Mouse (Mus musculus) lung, postnatal 36 days (tissue): ENCODE measurements around the gene Acot7.

ENCODE experiments used
- DNase-seq: peaks from one replicate; pipeline ENCODE4 v3.0.0; 2022; ENCODE audit warnings: mixed read lengths

Acot7 gene

DNA sequence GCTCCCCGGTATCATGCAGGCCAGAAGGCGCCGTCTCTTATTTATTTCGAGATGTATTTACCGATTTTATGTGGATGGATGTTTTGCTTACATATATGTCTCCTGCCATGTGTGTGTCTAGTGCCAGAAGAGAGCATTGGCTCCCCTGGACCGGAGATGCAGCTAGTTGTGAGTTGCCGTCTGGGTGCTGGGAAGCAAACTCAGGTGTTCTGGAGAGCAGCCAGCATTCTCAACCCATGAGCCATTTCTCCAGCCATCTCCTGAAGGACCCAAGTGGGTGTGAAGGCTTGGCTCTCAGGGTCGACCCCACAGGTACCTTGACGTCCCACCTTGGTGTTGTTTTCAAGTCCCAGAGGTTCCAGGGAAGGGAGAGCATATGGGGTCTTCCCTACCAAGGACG, 4.3 kb downstream of the Acot7 start:
- DNase-seq: no peak

DNA sequence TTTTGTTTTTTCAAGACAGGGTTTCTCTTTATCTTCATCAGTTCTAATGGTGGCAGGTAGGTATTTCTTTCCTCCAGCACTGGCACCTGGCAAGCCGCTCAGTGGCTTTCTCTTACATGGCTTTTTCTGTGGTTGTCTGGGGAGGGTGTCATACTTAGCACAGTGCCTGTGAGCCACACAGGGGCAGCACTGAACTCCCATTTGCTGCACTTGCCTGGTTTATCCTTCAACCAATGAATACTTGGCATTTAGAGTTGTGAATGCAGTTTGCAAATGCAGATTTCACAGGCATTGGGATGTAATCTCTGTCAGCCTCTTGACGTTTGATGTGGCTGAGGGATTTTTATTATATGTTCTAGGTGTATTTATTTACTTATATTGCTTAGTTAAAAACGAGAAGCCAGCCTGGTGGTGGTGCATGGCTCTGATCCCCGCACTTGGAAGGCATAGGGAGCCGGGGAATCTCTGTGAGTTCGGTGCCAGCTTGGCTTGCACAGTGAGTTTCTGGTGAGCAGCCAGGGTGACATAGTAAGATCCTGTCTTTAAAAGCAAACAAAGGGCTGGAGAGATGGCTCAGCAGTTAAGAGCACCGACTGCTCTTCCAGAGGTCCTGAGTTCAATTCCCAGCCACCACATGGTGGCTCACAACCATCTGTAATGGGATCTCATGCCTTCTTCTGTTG, 6.6 kb downstream of the Acot7 start:
- no peak for DNase-seq

DNA sequence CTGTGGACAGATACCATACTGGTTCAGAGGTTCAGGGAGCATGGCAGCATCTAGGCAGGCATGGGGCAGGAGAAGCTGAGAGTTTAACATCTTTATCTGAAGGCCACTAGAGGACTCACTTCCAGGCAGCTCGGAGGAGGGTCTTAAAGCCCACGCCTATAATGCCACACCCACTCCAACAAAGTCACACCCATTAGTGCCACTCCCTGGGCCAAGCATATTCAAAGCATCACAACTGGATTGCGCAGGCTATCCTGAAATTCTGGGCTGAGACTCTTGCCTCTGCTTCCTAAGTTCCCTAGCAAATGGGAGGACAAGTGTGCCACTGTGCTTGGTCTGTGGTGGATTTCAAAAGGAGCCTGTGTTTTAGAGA, 7.2 kb downstream of the Acot7 start:
- DNase-seq: peak; percentile 61

DNA sequence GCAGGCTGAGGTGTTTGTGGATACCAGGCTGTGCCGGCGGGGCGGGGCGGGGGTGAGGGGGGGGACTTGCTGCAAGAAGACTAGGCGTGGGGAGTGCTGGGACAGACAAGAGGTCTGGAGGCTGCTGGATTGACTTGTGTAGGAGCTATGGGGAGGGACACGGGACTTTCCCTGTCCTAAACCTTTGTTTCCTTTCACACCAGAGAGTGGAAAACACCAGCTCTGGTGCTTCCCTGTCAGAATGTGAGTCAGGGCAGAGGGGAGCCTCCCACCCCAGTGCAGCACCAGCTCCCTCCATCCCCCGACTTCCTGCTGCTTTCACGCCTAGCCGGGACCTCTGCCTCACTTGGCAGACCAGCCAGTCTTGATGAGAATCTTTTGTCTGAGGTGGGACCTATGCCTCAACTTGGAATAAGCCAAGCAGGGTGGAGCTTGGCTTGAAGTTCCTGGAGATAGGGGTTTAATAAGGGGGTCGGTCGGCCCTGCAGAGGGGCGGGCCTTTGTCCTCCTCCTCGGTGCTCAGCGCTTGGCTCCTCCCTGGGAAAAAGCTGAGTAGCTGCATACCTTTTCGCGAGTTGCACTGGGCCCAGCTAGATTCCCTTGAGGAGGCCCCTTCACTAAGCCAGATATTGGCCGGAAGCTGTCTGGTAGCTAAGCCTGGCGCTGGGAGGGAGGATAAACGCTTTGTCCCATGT, 7.7 kb downstream of the Acot7 start:
- no peak for DNase-seq

DNA sequence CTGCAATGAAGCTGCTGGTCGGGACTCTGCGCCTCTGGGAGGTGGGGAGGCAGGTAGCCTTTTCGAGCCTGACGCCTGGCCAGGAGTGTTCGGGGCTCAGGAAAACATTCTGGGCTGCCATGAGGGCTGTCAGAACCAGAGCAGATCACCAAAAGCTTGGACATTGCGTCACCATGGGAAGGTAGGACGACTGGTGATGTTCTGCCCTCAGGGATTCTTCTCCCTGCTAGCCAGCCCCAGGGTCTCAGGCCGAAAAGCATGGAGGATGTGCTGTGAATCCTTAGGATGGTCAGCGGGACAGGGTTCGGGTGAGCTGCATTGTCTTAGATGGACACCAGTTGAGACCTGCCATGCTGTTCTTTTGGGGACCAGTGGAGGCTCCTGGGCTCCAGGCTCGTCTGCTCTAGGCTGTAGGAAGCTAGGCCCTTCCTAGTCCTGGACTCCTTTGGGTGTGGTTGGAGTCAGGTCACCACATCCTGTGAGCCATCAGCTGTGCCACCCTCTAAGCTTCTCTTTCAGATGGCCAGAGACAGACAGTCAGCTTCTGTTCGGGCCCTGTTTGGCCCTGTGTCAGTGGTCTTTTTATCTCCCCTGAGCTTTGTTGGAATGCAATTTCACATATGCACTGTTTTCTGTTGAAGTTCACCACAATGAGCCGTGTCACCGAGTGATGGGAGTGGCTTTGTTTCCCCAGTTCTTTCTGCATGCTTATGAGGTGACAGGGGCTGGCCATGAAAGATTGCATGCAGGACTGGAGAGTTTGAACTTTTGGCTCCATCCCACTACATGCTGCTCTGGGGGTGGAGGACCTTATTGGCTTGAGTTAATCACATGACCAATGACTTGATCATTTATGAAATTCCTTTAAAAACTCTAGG, 8.5 kb downstream of the Acot7 start:
- no peak for DNase-seq

DNA sequence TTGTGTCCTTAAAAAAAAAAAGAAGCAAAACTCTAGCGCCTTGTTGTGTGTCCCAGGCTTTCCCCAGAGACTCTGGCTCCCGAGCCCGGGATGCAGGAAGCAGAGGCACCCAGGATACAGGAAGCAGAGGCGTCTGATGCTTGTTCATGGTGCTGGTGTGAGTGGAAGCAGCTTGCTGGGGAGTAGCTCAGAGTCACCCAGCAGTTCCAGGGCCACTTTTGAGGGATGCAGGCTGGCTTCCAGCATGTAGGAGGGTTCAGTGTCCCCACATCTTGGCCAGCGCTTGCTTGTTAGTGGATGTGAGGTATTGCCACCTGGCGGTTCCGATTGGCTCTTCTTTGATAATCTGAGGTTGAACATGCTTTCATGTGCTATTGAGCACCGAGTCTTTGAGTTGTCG, 9.2 kb downstream of the Acot7 start:
- no peak for DNase-seq

DNA sequence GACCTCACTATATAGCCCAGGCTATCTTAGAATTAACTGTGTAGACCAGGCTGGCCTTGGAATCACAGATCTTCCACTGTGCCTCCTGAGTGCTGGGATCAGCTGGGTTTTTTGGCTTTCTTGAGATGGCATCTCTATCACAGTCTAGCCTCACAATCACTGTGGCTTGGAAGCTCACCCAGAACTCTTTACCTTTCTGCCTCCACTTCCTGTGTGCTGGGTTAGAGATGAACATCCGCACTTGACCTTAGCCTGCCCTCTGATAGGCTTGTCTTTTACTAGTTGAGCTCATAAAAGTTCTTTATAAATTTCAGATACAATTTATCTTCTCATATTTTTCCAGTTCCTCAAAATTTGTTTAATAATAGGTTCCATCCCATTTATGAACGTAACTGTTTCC, 10.7 kb downstream of the Acot7 start:
- DNase-seq: no peak

DNA sequence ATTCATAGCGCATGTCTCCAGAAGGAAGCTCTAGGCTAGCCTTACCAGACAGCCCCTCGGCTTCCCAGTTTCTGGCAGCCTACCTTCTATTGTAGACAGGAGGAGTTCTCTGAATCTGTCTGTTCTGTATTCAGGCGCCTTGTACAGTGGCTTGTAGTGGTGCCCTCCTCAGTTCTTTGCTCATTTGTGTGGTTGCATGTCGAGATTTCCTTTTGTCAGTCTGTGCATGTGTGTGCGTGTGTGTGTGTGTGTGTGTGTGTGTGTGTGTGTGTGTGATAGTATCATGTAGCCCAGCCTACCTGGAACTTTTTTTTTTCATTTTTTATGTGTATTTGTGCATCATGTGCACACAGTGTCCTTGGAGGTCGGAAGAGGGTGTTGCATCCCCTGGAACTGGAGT, 11.1 kb downstream of the Acot7 start:
- no peak for DNase-seq

DNA sequence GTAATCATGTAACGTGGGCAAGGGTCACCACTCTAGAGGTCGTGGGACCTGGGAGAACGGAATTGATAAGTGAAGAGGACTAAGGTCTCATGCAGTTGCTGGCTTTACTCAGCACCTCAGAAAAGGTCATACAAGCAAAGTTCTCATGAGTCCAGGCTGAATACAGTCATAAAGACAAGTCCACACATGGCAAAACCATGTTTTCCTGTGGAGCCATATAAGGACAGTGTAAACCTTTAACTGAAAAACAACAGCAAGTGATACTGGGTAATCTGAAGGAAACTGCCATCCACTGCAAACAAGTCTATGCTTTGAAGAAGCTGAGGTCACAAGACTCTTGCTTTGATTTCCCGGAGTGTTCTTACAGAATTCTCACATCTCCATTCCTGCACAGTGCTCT, 11.8 kb downstream of the Acot7 start:
- no peak for DNase-seq

DNA sequence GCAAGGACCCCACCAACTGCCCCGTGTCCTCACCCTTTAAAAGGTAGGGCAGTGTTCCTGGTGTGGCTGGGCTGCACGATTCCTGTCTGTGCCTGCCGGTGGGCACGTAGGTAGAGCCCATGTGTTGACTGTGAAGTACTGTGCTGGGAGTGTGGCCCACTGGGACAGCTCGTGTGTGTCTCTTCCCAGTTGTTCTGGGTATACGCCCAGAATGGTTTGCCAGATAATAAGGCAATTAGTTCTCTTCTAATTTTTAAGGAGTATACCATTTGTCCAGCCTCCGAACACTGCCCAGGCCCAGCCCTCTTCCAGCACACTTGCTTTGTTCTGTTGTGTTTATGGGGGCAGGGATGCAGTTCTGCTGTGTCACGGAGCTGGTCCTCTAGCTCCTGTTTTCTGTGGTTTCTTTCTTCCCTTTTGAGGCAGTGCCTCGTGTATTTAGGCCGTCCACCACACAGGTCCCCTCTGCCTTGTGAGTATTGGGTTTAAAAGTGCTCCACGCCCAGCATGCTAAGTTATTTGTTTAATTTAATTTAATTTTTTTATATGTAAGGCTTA, 12.2 kb downstream of the Acot7 start:
- no peak for DNase-seq

DNA sequence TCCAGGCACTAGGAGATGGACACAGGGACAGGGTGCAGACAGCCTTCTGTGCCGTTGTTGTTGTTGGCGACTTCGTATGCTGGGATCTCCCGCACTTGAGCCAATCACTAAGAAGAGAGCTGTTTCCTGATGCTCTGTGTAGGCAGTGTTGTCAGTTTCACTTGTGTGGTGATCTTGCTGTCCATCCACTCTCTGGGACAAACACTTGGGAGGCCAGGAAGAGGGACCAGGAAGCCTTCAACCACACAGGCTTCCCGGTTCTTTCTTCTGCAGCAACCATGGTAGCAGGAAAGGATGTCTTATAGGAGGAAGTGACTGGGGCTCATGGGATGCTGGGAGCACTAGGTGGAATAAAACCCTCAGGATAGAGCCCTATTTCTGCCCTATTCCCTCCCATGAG, 12.8 kb downstream of the Acot7 start:
- no peak for DNase-seq

DNA sequence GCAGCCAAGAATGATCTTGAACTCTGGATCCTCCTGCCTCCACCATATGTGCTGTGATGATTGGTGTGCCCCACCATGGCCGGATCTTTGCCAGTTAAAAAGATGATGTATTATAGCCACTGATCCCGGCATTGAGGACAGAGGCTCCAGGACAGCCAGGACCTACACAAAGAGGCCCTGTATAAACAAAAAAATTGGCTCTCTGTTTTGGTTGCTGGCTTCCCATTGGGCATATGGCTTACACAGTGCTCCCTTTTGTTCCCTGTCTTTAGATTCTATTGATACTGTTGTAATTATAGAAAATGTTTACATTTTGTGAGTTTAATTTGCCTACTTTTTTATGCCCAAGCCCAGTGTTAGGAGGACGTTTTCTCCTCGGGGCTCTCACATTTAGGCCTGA, 14.6 kb downstream of the Acot7 start:
- no peak for DNase-seq

DNA sequence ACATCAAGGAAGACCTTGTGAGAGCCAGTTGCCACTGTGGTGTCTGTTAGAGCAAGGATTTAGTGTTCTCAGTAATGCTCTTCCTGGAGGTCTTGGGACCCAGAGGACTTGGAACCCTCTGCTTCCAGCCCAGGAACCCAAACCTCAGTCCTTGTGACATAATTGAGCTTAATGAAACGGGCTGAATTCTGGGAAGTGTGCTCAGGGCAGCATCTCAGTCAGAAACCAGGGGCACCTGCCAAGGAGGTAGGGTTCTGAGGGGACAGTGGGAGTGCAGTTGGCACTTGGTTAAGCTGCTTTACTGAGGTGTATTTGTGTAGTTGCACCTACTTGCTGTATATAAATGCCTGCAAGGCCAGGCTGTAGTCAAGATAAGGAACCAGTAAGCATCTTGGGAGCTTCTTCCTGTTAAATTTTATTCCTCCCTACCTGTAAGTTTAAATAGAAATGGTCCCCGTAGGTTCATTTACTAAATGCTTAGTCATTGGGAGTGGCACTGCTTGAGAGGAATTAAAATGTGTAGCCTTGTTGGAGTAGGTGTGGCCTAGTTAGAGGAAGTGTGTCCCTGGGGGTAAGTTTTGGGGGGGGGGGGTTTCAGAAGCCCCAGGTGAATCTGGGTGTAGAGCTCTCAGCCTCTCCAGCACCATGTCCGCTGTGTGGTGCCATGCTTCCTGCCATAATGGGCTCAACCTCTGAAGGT, 16.7 kb downstream of the Acot7 start:
- DNase-seq: no peak

DNA sequence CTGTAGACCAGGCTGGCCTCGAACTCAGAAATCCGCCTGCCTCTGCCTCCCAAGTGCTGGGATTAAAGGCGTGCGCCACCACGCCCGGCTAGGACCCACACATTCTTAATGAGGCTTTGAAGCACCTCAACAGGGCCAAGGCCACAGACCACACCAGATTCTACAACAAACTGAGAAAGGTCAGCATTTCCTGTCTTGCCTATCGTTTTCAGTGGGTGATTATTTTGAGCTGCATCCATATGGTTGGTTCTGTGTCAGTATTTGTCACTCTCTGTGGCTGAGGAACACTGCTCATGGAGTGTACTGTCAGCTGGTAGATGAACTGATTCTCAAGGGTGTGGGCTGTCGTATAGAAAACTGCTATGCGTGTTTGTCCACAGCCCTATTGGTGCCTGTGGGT, 18.3 kb downstream of the Acot7 start:
- DNase-seq: no peak

DNA sequence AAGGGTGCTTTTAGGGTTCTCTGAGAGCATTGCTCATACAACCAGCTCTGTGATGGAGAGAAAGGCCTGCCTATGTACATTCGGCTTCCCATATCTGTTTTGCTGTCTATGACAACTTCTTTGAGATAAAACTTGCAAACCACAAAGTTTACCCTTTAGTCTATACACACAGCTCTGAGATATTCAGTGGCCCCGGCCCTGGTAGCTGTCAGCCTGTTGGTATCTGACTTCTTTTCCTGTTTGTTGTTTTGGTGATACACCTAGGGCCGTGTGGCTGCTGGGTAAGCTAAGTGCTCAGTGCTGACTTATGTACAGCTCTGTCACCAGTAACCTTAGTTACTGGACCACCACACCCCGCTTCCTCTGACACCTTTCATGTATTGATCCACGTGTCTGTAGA, 19.6 kb downstream of the Acot7 start:
- DNase-seq: no peak

DNA sequence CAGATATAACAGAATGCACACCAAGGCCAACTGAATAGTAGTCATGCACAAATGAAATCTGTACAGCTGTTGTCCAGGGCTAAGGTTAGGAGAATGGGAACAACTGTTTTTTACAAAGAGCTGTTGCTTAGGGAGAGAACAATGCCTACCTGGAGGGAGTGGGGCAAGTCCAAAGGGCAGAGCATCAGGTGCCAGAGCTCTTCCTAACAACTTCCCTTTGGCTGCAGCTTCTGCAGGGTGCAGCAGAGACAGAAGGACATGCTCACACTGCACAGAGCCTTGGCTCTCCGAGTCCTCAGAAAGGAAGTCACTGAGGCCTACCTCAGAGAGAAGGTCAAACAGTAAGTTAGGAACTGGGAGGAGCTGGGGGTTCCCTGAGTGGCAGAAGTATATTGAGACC, 21.7 kb downstream of the Acot7 start:
- no peak for DNase-seq

DNA sequence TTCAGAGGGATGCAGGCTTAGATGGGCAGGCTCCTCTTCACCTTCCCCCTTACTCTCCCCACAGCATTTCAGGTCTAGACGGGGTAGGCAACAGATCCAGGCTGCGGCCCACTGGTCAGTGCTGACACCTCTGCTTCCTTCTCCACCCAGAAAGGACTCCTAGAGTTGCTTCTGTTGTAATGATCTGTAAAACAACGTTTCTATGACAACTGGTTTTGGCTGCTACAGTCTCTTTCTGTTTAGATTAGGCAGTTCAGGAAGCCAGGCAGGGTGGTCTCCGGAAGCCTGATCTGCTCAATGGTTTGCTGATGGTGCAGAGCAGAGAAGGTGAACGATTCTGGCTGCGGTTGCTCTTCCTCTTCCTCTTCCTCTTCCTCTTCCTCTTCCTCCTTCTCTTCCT, 23.6 kb downstream of the Acot7 start:
- DNase-seq: peak; percentile 51

DNA sequence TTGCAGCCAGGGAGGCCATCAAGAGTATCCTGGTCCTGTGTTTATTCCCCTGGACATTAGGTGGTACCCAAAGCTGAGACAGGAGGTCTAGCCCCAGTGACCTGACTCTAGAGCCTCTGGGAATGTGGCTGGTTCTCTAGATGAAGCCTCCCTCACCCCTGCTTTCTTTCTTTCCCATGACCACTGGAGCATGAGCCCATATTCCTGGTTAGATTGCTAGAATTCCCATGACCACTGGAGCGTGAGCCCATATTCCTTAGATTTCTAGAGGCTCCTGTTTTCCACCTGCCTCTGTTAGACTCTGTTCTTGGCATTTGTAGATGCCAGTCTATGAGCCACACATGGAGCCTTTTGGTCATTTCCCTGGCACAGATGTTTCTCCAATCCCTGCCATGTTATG, 24.5 kb downstream of the Acot7 start:
- DNase-seq: no peak

DNA sequence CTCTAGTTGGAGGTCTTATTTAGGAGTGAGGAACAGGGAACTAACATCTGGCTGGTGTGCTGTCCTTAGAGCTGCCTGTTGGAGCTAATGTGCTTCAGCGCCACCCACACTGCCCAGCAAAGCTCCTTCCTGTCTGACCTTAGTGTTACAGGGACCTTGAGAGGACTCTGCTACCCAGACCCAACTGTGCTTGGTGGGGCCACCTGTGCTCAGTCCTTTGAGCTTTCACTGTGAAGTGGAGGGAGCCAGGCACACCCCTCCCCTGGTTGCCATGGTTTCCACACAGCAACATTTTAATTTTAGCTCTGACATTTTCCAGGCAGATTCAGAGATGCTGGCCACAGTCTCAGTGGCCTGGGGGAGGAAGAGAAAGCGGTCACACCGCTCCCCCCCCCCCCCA, 25.0 kb downstream of the Acot7 start:
- DNase-seq: no peak

DNA sequence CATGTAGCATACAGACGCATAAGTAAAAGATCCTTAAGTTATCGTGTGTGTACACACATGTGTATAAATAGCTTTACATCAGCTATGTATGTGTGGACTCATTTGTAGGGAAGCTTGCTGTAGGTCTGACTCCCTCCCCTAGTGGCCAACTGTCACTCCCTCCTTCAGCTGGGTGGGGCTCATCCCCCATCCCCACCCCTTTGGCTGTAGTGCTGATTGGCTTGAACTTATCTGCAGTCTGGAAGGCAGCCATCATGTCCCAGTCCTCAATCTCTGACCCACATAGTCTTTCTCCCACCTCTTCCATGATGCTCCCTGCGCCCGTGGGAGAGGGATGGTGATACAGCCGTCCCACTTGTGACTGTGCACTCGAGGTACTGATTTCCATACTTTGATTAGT, 26.7 kb downstream of the Acot7 start:
- DNase-seq: no peak

DNA sequence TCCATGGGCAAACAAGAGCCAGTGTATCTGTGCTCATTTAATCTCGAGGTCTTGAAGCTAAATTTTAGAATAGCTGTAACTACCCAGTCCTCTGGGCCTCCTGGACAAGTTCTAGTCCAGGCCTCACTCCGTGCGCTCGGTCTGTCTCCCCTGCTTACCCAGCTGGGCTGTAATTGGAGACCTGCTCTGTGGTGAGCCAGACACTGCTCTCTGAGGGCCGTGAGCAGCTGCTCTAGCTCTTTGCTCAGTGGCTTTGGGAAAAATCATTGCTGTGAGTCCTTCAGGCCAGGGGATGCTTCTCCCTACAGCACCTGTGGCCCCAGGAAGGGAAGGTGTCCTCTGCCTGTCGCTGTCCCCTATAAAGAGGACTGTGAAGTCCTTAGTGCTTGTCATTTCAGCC, 28.3 kb downstream of the Acot7 start:
- DNase-seq: no peak

DNA sequence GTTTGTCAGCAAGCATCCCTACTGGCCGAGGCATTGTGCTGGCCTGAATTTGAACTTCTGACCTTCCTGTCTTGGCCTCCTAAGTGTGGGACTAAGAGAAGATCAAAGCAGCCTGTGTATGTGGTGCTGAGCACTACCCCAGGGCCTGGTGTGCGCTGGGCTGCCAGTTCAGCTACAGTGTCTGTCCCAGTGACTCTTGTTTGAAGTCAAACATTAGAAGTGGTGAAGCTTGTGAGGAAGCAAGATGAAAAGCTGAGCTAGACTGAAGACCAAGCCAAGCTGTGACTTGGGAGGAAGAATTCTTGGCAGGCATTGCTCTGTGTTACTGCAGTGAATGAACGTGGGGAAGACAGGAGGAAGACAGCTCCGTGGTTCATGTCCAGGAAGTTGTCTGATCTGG, 31.7 kb downstream of the Acot7 start:
- DNase-seq: peak; percentile 62

DNA sequence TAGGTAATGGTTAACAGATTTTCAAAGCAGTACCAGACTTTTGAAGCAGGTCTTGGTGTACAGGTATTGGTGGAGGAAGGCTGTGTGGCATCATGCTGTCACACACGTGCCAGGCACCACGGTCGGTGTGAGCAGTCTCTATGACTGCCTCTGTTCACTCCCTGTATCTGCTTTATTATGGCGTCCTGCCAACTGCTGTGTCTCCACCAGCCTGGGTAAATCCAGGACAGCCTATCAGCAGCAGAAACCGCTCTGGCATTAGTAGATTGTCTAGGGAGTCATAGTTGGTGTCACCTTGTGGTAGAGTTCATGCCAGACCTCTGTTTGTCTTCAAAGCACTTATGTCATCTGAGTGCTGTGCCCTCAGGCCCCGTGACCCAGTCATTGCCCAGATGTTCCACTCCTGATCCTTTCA, 34.2 kb downstream of the Acot7 start:
- peak; percentile 28 for DNase-seq
